Mouse (Mus musculus): ENCODE measurements around the gene Dnajc21.

- TF ChIP-seq CTCF (IDR thresholded peaks at IDR 0.05; ENCODE audit: insufficient read depth, low read length) (peak; percentile 90), POLR2A (IDR thresholded peaks at IDR 0.05; ENCODE audit: borderline replicate concordance, extremely low read depth, low read depth, low read length) (no peak)
These were observed 30.8 kb upstream of the Dnajc21 start for GRCm38 (mm10) chr15:10500838-10501719.
